Mouse (Mus musculus) CD4-positive, CD25-positive, alpha-beta regulatory T cell, adult 4 months (primary cell): Measurements from ENCODE around the gene Btnl4. TPM values are rescaled to one million over a fixed set of nuclear protein-coding genes. Genes with fewer than 3 reads are reported as not detected.
"Not testable (repeated sequence)": the region's sequence is repeated elsewhere in the genome, so short reads cannot be mapped to it uniquely, and the experiment has no call there.

Experiments
- ATAC-seq: one replicate; pipeline ENCODE4 v1.8.0; 2017
- polyA plus RNA-seq, 2 experiments: library from polyadenylated mRNA; unstranded; fragments of 100-300 nt; shearing (Covaris generic); gene quantifications; one replicate each; pipeline ENCODE4 v1.2.1; 2017

Gene Btnl4
- polyA plus RNA-seq: not detected

DNA sequence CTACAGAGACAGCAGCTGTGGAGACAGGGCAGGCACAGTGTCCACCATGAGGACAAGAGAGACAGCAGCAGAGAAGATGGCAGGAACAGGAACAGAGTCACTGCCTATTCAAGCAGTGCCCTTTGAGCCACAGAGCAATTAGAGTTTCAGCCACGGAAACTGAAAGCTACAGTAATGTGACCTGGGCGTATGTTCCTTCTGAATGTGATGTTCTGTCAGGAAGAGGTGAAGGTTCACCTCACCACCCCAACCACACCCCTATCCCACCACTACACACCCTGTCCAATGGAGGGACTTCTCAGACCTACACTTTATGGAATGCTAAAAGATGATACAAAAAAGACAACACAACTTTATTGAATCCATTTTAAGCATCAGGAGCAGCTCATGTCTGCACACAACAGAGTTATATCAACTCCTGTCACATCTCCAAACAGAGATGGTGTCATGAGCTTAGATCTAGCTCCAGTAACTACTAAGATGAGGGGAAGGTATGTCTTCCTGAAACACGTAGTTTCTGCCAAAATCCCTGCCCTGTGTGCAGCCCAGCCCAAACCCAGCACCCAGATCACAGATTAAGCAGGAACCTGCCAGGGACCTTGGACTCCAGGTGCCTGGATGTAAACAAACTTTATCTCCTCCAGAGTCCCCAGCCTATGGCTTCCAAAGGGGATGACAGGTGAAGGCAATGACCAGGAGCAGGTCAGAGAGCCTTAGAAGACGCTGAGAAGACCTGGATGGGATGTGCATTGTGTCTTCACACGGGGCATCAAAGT is at the start of gene Btnl4:
Gene Btnl4, minus strand, starts transcription at position 81 of the 776 bp plus-strand sequence.
- not testable (repeated sequence) for ATAC-seq

DNA sequence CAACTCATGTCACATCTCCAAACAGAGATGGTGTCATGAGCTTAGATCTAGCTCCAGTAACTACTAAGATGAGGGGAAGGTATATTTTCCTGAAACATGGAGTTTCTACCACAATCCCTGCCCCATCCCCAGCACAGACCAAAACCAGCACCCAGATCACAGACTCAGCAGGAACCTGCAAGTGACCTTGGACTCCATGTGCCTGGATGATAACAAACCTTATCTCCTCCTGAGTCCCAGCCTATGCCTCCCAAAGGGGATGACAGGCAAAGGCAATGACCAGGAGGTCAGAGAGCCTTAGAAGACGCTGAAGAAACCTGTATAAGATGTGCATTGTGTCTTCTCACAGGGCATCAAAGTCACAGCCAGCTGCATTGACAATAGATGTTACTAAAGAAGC is 41.9 kb upstream of the Btnl4 start:
- no peak for ATAC-seq

DNA sequence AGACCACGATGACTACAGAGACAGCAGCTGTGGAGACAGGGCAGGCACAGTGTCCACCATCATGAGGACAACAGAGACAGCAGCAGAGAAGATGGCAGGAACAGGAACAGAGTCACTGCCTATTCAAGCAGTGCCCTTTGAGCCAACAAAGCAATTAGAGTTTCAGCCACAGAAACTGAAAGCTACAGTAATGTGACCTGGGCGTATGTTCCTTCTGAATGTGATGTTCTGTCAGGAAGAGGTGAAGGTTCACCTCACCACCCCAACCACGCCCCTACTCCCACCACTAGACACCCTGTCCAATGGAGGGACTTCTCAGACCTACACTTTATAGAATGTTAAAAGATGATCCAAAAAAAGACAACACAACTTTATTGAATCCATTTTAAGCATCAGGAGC is 41.5 kb upstream of the Btnl4 start:
- not testable (repeated sequence) for ATAC-seq

GRCm38 (mm10) chr17:34517795-34518194 is 40.7 kb upstream of the Btnl4 start:
- ATAC-seq: no peak

DNA sequence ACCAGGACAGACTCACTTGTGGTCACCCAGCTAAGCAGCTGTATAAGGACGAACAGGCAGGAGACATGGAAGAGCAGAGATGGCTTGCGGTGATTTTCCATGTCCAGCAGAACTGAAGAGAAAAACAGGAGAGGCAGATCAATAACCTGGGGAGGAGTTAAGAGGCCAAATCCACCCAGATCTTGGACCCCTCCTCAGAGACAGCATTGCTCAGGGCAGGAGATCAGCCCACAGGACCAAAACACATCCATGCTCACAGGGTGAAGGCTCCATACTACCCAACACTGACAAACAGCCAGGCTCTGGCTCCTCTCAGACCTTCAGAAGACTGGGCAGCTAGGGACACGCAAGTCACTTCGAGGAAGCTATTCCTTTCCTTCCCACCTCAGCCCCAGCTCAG is 40.1 kb upstream of the Btnl4 start, which contains the start of gene Btnl6:
Gene Btnl6, minus strand, starts transcription at position 101 of the 400 bp plus-strand sequence.
- no peak for ATAC-seq

DNA sequence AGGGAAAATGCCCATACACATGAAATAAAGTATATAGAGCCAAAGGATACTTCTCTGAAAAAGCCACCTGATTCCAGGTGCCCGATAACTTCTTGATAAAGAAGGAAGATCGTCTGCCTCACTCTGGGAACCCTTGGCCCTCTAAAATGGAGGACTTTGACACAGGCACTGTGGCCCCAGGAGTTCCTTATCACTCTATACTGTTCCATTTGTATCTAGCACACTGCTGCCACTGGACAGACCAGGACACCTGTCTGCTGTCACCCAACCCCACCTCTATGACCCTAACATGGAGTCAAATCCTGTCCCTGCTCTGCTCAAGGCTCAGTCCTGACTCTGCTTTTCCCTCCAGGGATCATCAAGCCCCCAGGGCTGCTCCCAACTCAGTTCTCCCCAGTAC is 39.4 kb upstream of the Btnl4 start:
- no peak for ATAC-seq

DNA sequence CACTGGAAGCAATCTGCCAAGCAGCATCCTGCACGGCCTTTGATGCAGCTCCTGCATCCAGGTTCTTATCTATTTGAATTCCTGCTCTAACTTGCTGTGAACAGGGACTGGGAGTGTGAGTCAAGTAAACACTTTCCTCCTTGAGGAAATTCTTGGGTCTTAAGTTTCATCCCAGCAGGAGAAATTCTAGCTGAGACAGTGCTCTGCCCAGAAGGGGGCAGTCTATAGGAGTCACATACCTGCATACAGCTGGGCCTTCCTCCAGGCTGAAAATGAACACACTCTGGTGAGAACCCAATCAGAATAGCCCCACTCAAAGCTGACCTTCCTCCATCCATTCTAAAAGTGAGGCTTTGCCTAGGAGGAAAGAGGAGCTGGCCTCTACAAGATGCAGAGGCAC is 34.6 kb upstream of the Btnl4 start:
- ATAC-seq: not testable (repeated sequence)

- no peak for ATAC-seq
These were observed 30.5 kb upstream of the Btnl4 start for GRCm38 (mm10) chr17:34507591-34507990.

- not testable (repeated sequence) for ATAC-seq
These were observed 20.6 kb upstream of the Btnl4 start for GRCm38 (mm10) chr17:34497726-34498125.

GRCm38 (mm10) chr17:34497319-34497718 is 20.2 kb upstream of the Btnl4 start:
- not testable (repeated sequence) for ATAC-seq

DNA sequence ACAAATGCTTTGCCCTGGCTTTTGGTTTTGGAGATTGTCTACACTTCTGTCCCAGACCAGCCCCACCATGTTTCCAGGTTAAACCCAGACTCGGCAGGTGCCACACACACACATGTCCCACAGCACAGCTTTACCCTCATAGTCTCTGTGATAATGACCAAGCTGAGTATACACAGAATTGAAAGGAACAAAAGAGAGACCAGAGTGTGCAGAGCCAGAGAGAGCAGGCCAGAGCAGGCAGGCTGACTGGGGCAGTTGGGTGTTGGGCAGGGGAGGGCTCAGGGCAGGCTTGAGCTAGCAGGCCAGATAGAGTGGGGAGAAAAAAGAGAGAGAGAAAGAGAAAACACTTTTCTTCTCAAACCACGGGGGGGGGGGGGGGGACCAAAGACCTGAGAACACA is 19.4 kb upstream of the Btnl4 start:
- ATAC-seq: no peak

GRCm38 (mm10) chr17:34495156-34495555 is 18.0 kb upstream of the Btnl4 start:
- ATAC-seq: not testable (repeated sequence)

- ATAC-seq: no peak
These were observed 15.7 kb upstream of the Btnl4 start for GRCm38 (mm10) chr17:34492796-34493195.

- ATAC-seq: no peak
These were observed 691 bp downstream of the Btnl4 start for GRCm38 (mm10) chr17:34476427-34476826.

DNA sequence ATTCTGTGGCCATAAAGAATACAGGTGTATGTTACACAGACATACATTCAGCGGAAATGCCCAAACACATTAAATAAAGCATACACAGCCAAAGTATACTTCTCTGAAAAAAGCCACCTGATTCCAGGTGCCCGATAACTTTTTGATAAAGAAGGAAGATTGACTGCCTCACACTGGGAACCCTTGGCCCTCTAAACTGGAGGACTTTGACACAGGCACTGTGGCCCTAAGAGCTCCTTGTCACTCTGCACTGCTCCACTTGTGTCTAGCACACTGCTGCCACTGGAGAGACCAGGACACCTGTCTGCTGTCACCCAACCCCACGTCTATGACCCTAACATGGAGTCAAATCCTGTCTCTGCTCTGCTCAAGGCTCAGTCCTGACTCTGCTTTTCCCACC is 2.1 kb downstream of the Btnl4 start:
- no peak for ATAC-seq

DNA sequence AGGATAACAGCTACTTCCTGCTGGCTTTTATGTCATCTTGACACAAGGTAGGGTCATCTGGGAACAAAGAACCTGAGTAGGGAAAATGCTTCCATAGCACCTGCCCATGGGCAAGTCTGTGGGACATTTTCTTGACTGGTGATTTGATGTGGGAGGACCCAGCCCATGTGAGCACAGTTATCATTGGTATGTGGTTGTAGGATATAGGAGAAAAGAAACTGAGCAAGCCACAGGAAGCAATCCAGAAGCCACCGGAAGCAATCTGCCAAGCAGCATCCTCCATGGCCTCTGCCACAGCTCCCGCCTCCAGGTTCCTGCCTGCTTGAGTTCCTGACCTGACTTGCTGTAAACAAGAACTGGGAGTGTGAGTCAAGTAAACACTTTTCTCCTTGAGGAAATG is 6.6 kb downstream of the Btnl4 start:
- no peak for ATAC-seq

- not testable (repeated sequence) for ATAC-seq
These were observed 11.2 kb downstream of the Btnl4 start for GRCm38 (mm10) chr17:34465906-34466305.

- ATAC-seq: no peak
These were observed 17.9 kb downstream of the Btnl4 start for GRCm38 (mm10) chr17:34459255-34459654.

- ATAC-seq: no peak
These were observed 19.4 kb downstream of the Btnl4 start for GRCm38 (mm10) chr17:34457668-34458067.

- ATAC-seq: no peak
These were observed 28.6 kb downstream of the Btnl4 start for GRCm38 (mm10) chr17:34448473-34449041.

DNA sequence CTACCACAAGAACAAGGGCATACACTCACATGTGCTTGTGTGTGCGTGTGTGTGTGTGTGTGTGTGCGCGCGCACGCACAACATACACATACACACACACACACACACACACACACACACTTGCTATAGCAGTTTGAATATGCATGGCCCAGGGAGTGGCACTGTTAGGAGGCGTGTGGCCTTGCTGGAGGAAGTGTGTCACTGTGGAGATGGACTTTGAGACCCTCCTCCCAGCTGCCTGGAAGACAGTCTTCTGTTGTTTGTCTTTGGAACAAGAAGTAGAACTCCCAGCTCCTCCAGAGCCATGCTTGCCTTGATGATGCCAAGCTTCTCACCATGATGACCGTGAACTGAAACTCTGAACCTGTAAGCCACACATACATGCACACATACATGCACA is 35.1 kb downstream of the Btnl4 start:
- ATAC-seq: no peak

- no peak for ATAC-seq
These were observed 37.3 kb downstream of the Btnl4 start for GRCm38 (mm10) chr17:34439795-34440194.

DNA sequence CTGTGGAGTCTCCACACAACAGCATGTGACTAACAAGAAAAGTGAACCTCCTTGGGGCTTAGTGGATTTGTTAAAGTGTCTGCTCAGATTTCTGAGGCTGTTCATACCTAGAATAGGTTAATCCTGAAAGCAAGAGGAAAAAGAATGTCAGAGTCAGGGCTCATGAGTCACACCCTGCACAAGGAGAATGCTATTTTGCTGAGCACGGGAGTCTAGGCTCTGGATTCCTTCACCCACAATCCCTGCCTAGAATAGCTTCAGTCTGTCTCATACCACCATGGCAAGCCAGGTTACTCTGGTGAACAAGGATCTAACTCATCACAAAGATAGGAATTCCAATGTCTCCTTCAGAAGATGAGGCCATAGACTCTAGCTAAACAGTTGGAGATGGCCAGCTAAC is 38.5 kb downstream of the Btnl4 start:
- no peak for ATAC-seq

- ATAC-seq: no peak
These were observed 39.5 kb downstream of the Btnl4 start for GRCm38 (mm10) chr17:34437606-34438005.
